Mouse (Mus musculus) brain, embryonic 14.5 days (tissue): ENCODE results near the gene Ube2cbp.

ENCODE experiments used
- CTCF ChIP-seq: fragments of 200-500 bp; IDR thresholded peaks from 2 replicates; pipeline ENCODE4 v1.5.1; 2012; ENCODE audit warnings: inconsistent platforms, mild to moderate bottlenecking, moderate library complexity, borderline replicate concordance; ENCODE audit not compliant: insufficient read depth, insufficient read length; ENCODE audit errors: extremely low read depth
- POLR2A ChIP-seq: fragments of 200-500 bp; IDR thresholded peaks from 2 replicates; pipeline ENCODE4 v1.6.1; 2012; ENCODE audit warnings: mild to moderate bottlenecking, inconsistent platforms, borderline replicate concordance; ENCODE audit not compliant: poor library complexity, insufficient read depth, insufficient read length, severe bottlenecking; ENCODE audit errors: extremely low read depth

- TF ChIP-seq CTCF (no peak), POLR2A (no peak)
Observed at GRCm38 (mm10) chr9:86287570-86287954, 177.2 kb downstream of the Ube2cbp start.
